Mouse (Mus musculus): ENCODE measurements around the gene Slc6a20a. TPM values are rescaled to one million over a fixed set of nuclear protein-coding genes. Genes with fewer than 3 reads are reported as not detected.
"Not testable (repeated sequence)": the region's sequence is repeated elsewhere in the genome, so short reads cannot be mapped to it uniquely, and the experiment has no call there.

Slc6a20a gene
- polyA plus RNA-seq, 1 experiment from 2014 or later, result not detected

DNA sequence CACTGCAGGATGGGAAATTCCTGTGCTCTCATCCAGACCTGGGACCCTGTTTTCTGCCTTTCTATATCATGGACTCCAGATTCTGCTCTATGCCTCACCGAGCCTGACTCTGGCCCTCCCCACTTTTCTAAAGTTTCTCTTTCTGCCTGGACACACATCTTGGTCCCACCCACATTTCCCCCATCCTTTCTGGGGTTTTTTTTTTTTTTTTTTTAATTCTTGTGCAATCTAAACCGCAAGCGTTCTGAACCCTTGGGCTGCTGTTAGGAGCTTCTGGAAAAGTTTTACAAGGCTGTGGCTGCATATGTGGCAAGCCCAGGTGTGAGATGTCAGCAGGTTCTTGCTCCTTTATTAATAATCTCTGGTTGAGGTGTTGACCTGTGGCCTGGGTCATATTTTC is 5.0 kb upstream of the Slc6a20a start:
- H3K4me1 ChIP-seq (replicated peaks), result peaks cover 3% of the 10 kb centered on the region; the same call in 1 of the 2 replicates
- no peak overlapping the region for H3K4me2 ChIP-seq
- no peak overlapping the region for H3K27ac ChIP-seq (ENCODE audit: poor library complexity, severe bottlenecking)
- WGBS, result 54% methylated on average over 3 of the region's 3 CpGs
- no peak overlapping the region for H3K9ac ChIP-seq
- ATAC-seq (ENCODE audit: insufficient number of reproducible peaks, low FRiP score), result no peak
- H3K27me3 ChIP-seq (replicated peaks), result peaks cover 46% of the 10 kb centered on the region
- H3K4me3 ChIP-seq, result no peak overlapping the region
- no peaks in the 10 kb centered on the region for H3K9me3 ChIP-seq (replicated peaks)
- no peaks in the 10 kb centered on the region for H3K36me3 ChIP-seq

DNA sequence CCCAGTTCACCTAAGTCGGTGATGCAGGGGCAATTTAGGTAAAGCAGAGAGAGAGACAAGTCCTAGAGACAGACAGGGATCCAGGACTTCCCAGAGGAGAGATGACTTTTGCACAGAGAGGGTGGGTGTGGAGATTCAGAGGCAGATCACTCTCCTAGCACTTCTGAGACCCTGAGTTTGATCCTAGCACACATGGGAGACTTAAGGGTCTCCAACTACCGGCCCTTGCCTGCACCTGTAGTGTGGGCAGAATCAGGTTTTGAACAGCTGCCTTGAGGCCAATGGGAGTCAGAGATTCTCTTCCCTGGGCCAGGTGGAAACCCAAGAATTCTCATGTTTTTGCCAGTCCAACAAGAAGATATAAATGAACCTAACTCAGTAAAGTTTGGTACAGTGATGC is 513 bp upstream of the Slc6a20a start:
- WGBS, result 31% methylated on average over 2 of the region's 2 CpGs
- H3K4me3 ChIP-seq, result peak overlapping the region; percentile 42; the same call in 1 of the 2 replicates
- H3K9ac ChIP-seq, result no peak overlapping the region
- peaks cover 8% of the 10 kb centered on the region for H3K4me1 ChIP-seq (replicated peaks)
- H3K27me3 ChIP-seq (replicated peaks), result peaks cover 83% of the 10 kb centered on the region
- ATAC-seq (ENCODE audit: insufficient number of reproducible peaks, low FRiP score), result no peak
- no peaks in the 10 kb centered on the region for H3K36me3 ChIP-seq
- H3K27ac ChIP-seq (ENCODE audit: poor library complexity, severe bottlenecking), result no peak overlapping the region
- H3K9me3 ChIP-seq (replicated peaks), result no peaks in the 10 kb centered on the region
- peak overlapping the region; percentile 75 for H3K4me2 ChIP-seq

DNA sequence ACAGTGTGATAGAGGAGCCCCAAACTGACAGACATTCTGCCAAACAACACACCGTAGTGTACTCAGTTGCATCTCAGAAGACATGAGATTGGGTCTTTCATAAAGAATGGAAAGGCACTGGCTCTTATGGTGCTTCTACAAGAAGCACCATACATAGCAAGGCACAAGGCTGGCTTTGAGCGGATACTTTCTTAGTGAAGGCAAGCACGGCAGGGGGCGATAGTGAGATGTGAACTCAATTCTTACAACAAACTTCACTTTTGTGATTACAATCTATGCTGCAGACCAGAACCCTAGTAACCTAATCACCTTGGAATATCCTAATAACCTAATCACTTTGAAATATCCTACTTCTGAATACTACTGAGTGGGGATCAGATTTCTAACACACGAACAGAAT is 13.0 kb downstream of the Slc6a20a start:
- H3K27ac ChIP-seq (ENCODE audit: poor library complexity, severe bottlenecking), result no peak overlapping the region
- H3K4me1 ChIP-seq (replicated peaks), result no peaks in the 10 kb centered on the region
- no peak overlapping the region for H3K4me3 ChIP-seq
- no peaks in the 10 kb centered on the region for H3K36me3 ChIP-seq
- whole genome bisulfite sequencing, result 50% methylated on average over 5 of the region's 5 CpGs
- H3K4me2 ChIP-seq, result no peak overlapping the region
- ATAC-seq (ENCODE audit: insufficient number of reproducible peaks, low FRiP score), result no peak
- no peak overlapping the region for H3K9ac ChIP-seq
- no peaks in the 10 kb centered on the region for H3K9me3 ChIP-seq (replicated peaks)
- 0 out of 2 replicates have a peak, but pooled peaks cover 5% of the 10 kb centered on the region for H3K27me3 ChIP-seq (replicated peaks)

DNA sequence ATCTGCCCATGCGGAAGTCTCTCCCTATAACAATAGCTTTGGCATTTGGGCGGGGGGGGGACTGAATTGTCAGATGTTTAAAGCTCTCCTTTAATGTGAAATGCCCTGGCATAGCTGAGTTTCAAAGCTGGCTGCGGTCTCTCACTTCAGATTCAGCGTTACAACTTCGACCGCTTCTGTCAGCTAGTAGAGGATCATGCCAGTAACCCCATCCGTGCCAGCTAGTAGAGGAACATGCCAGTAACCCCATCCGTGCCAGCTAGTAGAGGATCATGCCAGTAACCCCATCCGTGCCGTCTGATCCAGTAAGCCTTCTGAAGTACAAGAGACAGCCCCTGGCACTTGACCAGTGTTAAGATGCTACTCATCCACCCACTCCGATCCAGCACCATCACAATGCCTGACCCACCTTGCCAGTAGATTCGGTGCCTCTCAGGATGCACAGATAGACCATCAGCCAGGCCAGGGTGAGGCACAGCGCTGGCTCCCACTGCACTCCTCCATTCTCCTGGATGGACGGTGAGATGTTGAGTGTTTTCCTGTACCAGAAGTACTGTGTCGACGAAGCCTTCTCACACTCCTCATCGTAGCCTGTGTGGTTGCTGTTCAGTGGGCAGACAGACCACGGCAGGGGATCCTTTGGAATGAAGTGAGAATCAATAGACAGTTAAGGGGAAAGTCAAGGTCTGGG is 18.6 kb downstream of the Slc6a20a start:
- not testable (repeated sequence) for H3K4me1 ChIP-seq (replicated peaks); H3K36me3 ChIP-seq; H3K4me3 ChIP-seq; ATAC-seq (ENCODE audit: insufficient number of reproducible peaks, low FRiP score); H3K9ac ChIP-seq; H3K27ac ChIP-seq (ENCODE audit: poor library complexity, severe bottlenecking); H3K9me3 ChIP-seq (replicated peaks); H3K4me2 ChIP-seq
- 77% methylated on average over 18 of the region's 18 CpGs for WGBS
- H3K27me3 ChIP-seq (replicated peaks), result 0 out of 2 replicates have a peak, but pooled peaks cover 10% of the 10 kb centered on the region

DNA sequence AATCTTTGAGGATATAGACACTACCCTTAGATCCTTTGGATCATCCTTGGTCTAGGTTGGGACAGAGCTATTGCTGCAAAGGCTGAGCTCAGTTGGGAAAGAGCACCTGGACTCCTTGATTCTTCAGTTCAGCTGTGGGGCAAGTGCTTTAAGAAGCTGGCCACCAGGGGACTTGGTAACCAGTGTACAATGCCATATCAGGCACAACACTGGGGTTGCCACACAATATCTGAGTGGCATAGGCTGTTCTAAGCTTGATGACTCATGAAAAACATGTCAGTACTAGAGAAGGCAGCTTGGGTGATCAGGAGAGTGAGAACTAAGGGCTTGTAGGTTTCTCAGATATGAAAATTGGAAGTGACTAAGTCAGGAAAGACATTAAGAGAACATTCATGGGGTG is 19.7 kb downstream of the Slc6a20a start:
- H3K27me3 ChIP-seq (replicated peaks), result 0 out of 2 replicates have a peak, but pooled peaks cover 10% of the 10 kb centered on the region
- no peak overlapping the region for H3K9ac ChIP-seq
- no peaks in the 10 kb centered on the region for H3K36me3 ChIP-seq
- H3K9me3 ChIP-seq (replicated peaks), result no peaks in the 10 kb centered on the region
- ATAC-seq (ENCODE audit: insufficient number of reproducible peaks, low FRiP score), result no peak
- no peak overlapping the region for H3K27ac ChIP-seq (ENCODE audit: poor library complexity, severe bottlenecking)
- no peak overlapping the region for H3K4me2 ChIP-seq
- no peaks in the 10 kb centered on the region for H3K4me1 ChIP-seq (replicated peaks)
- H3K4me3 ChIP-seq, result no peak overlapping the region

DNA sequence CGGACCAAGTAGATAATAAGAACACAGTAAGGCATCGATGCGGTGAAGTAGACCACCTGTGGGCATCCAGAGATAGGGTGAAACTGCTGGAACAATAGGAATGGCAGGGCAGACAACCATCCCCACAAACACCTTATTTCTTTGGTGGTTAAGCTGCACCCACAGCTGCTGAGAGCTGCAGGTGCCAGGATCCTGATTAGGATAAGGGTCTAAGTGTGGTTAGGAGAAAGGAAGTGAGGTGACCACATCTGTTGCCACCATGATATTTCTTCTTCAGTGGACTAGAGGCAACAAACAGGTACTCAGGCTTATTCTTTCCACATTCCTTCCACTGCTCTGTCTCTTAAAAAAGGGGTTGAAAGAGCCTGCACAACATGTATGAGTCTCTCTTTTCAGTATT is 21.2 kb downstream of the Slc6a20a start:
- H3K4me3 ChIP-seq, result no peak overlapping the region
- H3K27ac ChIP-seq (ENCODE audit: poor library complexity, severe bottlenecking), result no peak overlapping the region
- 0 out of 2 replicates have a peak, but pooled peaks cover 6% of the 10 kb centered on the region for H3K27me3 ChIP-seq (replicated peaks)
- no peaks in the 10 kb centered on the region for H3K9me3 ChIP-seq (replicated peaks)
- 65% methylated on average over 3 of the region's 3 CpGs for WGBS
- H3K9ac ChIP-seq, result no peak overlapping the region
- ATAC-seq (ENCODE audit: insufficient number of reproducible peaks, low FRiP score), result no peak
- no peaks in the 10 kb centered on the region for H3K4me1 ChIP-seq (replicated peaks)
- no peaks in the 10 kb centered on the region for H3K36me3 ChIP-seq
- H3K4me2 ChIP-seq, result no peak overlapping the region

DNA sequence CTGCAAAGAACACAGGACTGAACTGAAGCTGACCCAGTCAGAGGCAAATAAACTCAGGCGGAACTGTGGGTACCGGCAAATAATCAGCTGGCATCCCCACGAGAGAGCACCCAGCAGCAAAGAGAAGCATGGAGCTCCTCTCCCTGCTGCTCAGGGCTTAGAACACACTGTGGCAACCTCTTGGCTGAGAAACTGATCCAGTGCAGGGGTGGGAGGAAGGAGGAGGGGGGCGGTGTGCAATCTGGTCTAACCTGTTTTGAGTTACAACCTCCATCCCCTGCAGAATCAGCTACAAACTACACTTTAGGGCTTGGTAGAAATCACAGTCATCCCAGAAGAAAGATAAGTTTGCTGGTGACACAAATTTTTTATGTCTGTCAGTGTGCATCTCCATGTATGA is 27.3 kb downstream of the Slc6a20a start:
- Histone ChIP-seq H3K9ac (no peak overlapping the region), H3K27ac (ENCODE audit: poor library complexity, severe bottlenecking) (no peak overlapping the region), H3K4me3 (no peak overlapping the region), H3K4me1 (replicated peaks) (no peaks in the 10 kb centered on the region), H3K9me3 (replicated peaks) (no peaks in the 10 kb centered on the region), H3K27me3 (replicated peaks) (0 out of 2 replicates have a peak, but pooled peaks cover 12% of the 10 kb centered on the region), H3K36me3 (no peaks in the 10 kb centered on the region), H3K4me2 (no peak overlapping the region)
- 43% methylated on average over 4 of the region's 4 CpGs for WGBS
- ATAC-seq (ENCODE audit: insufficient number of reproducible peaks, low FRiP score), result no peak

DNA sequence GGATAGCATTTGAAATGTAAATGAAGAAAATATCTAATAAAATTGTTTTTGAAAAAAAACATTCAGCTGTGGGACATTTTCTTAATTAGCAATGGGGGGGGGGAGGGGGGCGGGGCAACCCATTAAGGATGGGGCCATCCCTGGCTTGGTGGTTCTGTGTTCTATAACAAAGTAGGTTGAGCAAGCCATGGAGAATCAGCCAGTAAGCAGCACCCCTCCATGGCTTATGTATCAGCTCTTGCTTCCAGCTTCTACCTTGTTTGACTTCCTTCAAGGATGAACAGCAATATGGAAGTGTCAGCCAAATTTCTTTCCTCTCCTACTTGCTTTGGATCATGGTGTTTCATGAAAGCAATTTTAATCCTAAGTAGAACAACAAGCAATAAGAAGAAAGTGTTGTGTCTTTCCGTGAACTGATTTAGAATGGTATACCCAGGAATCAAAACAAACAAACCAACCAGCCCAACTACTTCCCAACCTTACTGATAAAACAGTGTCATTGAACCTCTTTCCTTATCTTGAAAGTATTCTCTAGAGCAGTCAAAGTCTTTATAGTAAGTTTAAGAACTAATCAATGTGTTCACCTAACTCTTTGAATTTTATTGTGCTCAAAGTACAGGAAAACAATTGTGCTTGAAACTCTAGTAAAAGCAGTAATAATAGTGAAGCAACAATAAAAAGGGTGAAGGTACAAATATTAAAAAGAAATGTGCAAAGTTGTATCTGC is 28.7 kb downstream of the Slc6a20a start:
- H3K36me3 ChIP-seq, result no peaks in the 10 kb centered on the region
- no peak overlapping the region for H3K4me2 ChIP-seq
- no peak overlapping the region for H3K27ac ChIP-seq (ENCODE audit: poor library complexity, severe bottlenecking)
- 69% methylated on average over 2 of the region's 2 CpGs for WGBS
- no peaks in the 10 kb centered on the region for H3K9me3 ChIP-seq (replicated peaks)
- H3K4me3 ChIP-seq, result no peak overlapping the region
- no peak overlapping the region for H3K9ac ChIP-seq
- H3K4me1 ChIP-seq (replicated peaks), result no peaks in the 10 kb centered on the region
- no peak for ATAC-seq (ENCODE audit: insufficient number of reproducible peaks, low FRiP score)
- H3K27me3 ChIP-seq (replicated peaks), result 0 out of 2 replicates have a peak, but pooled peaks cover 6% of the 10 kb centered on the region

DNA sequence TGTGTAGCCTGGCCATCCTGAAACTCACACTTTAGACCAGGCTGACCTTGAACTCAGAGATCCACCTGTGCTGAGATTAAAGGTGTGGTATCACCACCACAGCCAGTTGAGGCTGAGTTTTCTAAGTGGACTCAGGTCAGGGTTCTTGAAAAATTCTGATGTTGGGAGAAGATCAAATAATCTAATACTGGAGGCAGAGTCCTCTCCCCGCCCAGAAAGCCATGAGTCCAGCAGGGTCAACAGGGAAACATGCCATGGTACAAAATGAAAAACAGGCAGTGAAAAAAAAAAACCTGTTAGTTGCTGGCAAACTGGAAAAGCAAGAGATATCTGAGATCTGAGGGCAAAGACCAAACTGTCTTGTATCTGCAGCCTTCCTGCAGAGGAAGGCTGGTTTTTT is 38.6 kb downstream of the Slc6a20a start:
- Histone ChIP-seq H3K4me2 (no peak overlapping the region), H3K9me3 (replicated peaks) (0 out of 2 replicates have a peak, but pooled peaks cover 3% of the 10 kb centered on the region), H3K4me1 (replicated peaks) (peaks cover 5% of the 10 kb centered on the region), H3K27ac (ENCODE audit: poor library complexity, severe bottlenecking) (no peak overlapping the region), H3K9ac (no peak overlapping the region), H3K36me3 (no peaks in the 10 kb centered on the region), H3K27me3 (replicated peaks) (peaks cover 17% of the 10 kb centered on the region), H3K4me3 (no peak overlapping the region)
- WGBS, result 74% methylated on average over 1 of the region's 1 CpGs
- no peak for ATAC-seq (ENCODE audit: insufficient number of reproducible peaks, low FRiP score)

DNA sequence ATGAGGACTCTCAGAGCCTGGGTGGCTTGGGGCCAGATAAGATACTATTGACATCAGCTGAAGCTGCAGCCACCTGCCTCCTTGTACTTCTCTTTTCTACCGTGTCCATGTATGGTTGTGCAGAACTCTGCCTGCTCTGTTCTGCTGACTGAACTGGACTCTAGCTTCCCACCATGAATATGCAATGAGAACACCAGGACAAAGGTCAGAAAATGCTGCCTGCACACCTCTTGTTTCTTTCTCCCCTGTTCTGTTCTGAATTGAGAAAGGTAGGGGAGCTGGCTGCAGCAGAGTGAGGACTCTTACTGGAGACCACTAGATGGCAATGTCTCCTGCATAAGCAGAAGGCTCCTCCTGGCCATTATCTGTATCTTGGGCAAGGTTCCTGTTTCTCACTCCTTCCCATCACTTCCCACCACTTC is 40.0 kb downstream of the Slc6a20a start:
- ATAC-seq (ENCODE audit: insufficient number of reproducible peaks, low FRiP score), result no peak
- whole genome bisulfite sequencing, result 57% methylated on average over 1 of the region's 1 CpGs

DNA sequence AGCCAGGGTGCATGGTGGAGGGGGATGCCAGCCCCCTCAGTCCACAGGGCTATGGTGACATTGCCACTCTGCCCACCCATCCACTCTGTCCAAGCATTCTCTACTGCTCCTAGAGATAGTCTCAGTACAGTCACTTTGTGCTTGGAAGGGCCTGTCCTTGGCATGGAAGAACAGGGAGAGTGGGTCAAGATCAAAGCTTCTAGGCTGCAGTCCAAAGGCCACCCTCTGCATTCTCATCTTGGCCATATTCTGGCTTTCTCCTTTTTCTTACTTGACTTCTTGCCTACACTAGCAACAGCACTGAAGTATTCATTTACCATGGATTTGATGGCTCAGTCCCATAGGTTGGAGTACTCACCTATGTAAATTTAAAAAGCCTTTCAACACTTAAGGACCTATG is 40.5 kb downstream of the Slc6a20a start:
- H3K4me3 ChIP-seq, result no peak overlapping the region
- H3K27ac ChIP-seq (ENCODE audit: poor library complexity, severe bottlenecking), result no peak overlapping the region
- peaks cover 9% of the 10 kb centered on the region for H3K27me3 ChIP-seq (replicated peaks)
- no peak overlapping the region for H3K9ac ChIP-seq
- H3K9me3 ChIP-seq (replicated peaks), result no peaks in the 10 kb centered on the region
- H3K4me2 ChIP-seq, result no peak overlapping the region
- ATAC-seq (ENCODE audit: insufficient number of reproducible peaks, low FRiP score), result no peak
- H3K36me3 ChIP-seq, result no peaks in the 10 kb centered on the region
- peaks cover 5% of the 10 kb centered on the region for H3K4me1 ChIP-seq (replicated peaks)

More for the DNA sequence above, 40.0 kb downstream of the Slc6a20a start:
- Histone ChIP-seq H3K27ac (ENCODE audit: poor library complexity, severe bottlenecking) (no peak overlapping the region), H3K9ac (no peak overlapping the region), H3K36me3 (no peaks in the 10 kb centered on the region), H3K4me2 (no peak overlapping the region), H3K4me3 (no peak overlapping the region), H3K9me3 (replicated peaks) (0 out of 2 replicates have a peak, but pooled peaks cover 3% of the 10 kb centered on the region), H3K4me1 (replicated peaks) (peaks cover 5% of the 10 kb centered on the region), H3K27me3 (replicated peaks) (peaks cover 13% of the 10 kb centered on the region)
